Mouse (Mus musculus) ZHBTc4 (cell line): ENCODE data around the gene Pitpna.
A peak's percentile ranks its signal among the peaks of the same experiment; 100 is the strongest.

Experiments
- DNase-seq: peaks from one replicate; pipeline ENCODE4 v3.0.0-alpha.2; 2011; ENCODE audit warnings: low read depth, low spot score

The Pitpna gene

GRCm38 (mm10) chr11:75631561-75632225 is 43.8 kb downstream of the Pitpna start:
- peak; percentile 32 for DNase-seq

GRCm38 (mm10) chr11:75632921-75633320 is 45.0 kb downstream of the Pitpna start:
- DNase-seq = no peak

DNA sequence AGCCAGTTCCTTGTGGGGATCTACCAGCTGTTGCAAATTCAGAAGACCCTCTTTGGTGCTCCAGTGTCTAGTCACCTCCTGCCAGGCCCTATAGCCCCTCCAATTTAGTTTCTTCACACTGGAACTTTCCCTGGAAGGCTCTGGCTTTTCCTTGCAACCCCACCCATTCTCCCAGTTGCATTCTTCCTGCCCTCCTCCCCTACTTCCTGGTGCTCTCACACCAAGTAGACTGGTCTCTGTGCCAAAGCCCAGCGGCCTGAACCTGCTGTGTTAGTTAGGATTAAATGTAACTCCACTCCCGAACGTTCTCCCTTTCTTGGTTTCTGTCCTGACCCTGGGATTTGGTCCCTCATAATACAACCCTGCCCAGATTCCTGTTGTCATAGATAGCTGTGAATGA is 46.9 kb downstream of the Pitpna start:
- DNase-seq = no peak

- DNase-seq = no peak
These were observed 47.4 kb downstream of the Pitpna start for GRCm38 (mm10) chr11:75635315-75635714.

- no peak for DNase-seq
These were observed 55.4 kb downstream of the Pitpna start for GRCm38 (mm10) chr11:75643323-75643722.

DNA sequence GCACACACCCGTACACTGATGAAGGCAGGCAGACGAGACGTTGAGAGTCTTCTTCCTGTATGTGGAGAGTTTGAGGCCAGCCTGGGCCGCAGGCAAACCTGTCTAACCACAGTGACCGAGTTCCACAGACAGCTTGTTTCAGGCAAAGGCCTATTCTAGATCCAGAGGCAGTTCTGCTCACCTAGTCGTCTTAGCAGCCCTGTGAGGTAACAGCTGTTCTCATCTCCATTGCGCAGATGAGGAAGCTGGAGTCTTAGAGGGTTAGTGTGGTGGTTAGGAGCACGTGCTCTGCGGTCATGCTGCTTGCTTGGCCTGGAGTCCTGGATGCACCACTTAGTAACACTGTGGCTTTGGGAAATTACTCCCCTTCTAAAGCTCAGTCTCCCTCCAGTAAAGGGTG is 56.8 kb downstream of the Pitpna start:
- DNase-seq = no peak

DNA sequence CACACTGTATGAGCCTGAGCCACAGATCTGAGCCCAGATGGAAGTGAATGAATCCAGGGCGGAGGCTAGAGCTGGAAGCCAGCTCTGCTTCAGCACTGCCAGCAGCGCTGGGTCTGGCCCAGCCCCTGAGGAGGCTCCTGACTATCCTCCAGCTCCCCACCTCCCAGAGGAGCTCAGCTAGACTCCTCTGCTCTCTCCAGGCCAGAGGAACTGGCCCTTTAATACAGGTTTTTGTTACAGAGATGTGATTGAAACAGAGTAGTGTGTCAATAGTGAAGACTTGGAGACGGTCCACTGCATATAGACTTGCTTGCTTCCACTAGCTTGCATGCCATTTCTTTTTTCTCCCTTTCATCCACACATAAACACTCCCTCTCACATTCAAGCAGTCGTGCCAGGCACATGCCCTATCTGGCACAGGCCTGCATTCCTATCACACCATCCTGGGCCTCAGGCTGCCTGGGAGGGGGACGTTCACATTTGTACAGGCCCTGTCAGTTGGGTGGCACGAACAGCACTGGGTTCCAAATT is 59.8 kb downstream of the Pitpna start:
- no peak for DNase-seq

DNA sequence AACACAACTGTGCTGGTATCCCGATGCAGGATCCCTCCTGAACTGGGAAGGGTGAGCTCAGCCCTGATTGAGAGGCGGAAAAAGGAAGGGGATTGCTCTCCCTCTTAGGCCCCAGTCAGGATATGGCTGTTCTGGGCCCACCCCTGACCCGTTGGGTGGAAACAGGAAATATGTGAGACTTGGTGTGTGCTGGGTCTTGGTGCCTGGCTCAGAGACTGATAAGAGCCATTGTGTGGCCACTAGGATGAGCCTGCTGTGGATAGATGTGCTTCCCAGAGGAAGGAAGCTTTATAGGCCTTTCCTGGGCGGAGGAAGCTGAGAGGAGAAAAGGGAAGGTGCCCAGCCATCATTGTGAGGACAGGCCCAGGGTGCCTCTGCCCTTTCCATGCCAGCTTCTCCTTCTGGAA is 61.3 kb downstream of the Pitpna start:
- no peak for DNase-seq

- peak; percentile 15 for DNase-seq
These were observed 62.4 kb downstream of the Pitpna start, which contains the start of gene Myo1c for GRCm38 (mm10) chr11:75650311-75650710. TSS of gene Myo1c (plus strand) at chr11:75650504.

- no peak for DNase-seq
These were observed 63.1 kb downstream of the Pitpna start for GRCm38 (mm10) chr11:75650958-75651425.

- DNase-seq = peak; percentile 77
These were observed 63.7 kb downstream of the Pitpna start for GRCm38 (mm10) chr11:75651426-75652221.

GRCm38 (mm10) chr11:75652222-75652941 is 64.5 kb downstream of the Pitpna start:
- DNase-seq = peak; percentile 62

DNA sequence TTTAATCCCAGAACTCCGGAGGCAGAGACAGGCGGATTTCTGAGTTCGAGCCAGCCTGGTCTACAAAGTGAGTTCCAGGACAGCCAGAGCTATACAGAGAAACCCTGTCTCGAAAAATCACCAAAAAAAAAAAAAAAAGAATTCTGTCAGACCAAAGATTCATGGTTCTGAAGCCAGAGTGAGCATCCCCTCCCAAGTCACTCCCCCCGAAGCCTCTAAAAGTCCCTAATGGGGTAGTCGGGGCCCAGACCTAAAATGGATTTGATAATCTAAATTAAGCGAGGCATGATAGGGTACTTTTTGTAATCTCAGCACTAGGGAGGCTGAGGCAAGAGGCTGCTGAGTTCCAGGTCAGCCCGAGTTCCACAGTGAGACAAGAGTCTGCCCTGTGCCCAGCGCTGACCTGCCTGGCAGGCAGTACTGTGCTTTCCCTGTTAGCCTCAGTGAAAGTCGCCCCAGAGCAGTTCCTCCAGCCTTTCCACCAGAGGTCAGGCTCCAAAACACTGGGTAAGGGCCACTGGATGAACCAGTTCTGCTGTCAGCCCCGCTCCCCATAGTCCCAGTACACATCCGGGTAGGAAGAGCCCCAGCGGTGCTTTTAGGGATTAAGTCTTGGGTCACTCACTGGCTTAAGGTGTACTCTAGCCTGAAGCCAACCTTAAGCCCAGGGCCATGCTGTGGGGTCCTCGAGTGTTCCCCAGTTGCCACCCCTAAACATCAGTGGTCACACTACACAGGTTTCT is 65.2 kb downstream of the Pitpna start:
- DNase-seq = peak; percentile 28

GRCm38 (mm10) chr11:75653781-75654470 is 66.0 kb downstream of the Pitpna start:
- peak; percentile 97 for DNase-seq

GRCm38 (mm10) chr11:75654471-75655390 is 66.8 kb downstream of the Pitpna start:
- DNase-seq = no peak

- peak; percentile 69 for DNase-seq
These were observed 68.0 kb downstream of the Pitpna start for GRCm38 (mm10) chr11:75655621-75656545.

DNA sequence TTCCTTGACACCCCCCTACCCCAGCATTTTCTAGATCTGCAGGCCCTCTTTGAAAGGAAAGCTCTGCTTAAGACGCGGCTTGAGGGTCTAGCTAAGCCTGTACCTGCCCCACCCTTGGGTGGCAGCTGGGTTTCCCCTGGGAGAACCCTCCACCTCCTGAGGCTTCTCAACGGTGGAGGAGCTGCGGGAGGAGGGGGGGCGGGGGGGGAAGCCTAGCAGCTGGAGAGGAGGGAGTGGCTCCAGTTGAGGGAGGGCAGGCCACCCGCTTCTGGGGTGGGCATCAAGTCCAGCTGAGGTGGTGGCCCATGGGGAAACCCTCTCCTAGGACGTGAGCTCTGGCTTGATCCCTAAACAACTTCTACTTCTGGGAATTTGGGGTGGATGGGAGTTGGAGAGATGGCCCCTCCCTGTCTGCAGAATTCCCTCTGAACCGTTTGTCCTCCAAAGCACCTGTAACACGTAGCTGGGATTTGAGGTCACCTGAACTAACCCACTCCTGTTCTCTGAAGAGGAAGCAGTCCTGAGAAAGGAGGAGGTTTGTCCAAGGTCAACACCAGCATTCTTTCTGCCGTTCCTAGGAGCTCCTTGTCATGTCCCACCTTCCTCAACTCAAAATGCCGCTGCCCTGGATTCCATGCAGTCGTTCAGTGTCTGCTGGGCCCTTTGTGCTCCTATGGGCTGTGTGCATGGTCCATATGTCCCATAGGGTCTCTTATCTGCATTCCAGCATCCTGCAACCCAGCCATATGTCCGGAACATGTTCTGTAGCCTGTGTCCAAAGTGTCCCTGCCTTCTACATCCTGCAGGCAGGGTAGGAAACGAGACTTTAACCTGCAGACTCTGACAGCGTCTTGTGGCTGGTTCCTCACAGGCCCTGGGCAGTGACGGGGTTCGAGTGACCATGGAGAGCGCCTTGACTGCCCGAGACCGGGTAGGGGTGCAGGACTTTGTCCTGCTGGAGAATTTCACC is 69.0 kb downstream of the Pitpna start:
- DNase-seq = peak; percentile 77
